Mouse (Mus musculus) ES-E14 (cell line): Measurements from ENCODE around the gene Myo1h. TPM values are rescaled to one million over a fixed set of nuclear protein-coding genes. Genes with fewer than 3 reads are reported as not detected.
A peak's percentile ranks its signal among the peaks of the same experiment; 100 is the strongest.

Experiments used
- DNase-seq: peaks from one replicate; pipeline ENCODE4 v3.0.0-alpha.2; 2013; ENCODE audit warnings: low read depth, low spot score
- H3K27ac ChIP-seq: 2 replicates; pipeline ENCODE4 v1.5.1; 2012; ENCODE audit warnings: low read depth, mild to moderate bottlenecking, low read length, moderate library complexity, mixed read lengths; ENCODE audit not compliant: poor library complexity, insufficient read depth, severe bottlenecking
- H3K36me3 ChIP-seq: 2 replicates; pipeline ENCODE4 v1.6.1; 2012; ENCODE audit warnings: mild to moderate bottlenecking, low read length, moderate library complexity, mixed read lengths; ENCODE audit not compliant: control insufficient read depth, poor library complexity, insufficient read depth, severe bottlenecking
- H3K4me1 ChIP-seq, 2 experiments: fragments of 150-350 bp in 1 of 2; sonication (generic) in 1 of 2; 2 replicates each; pipeline ENCODE4 v1.6.1; 2012; ENCODE audit warnings: low read length in 2 of 2, mild to moderate bottlenecking in 1 of 2, mixed read lengths in 1 of 2; ENCODE audit not compliant: control insufficient read depth in 2 of 2, insufficient read depth in 2 of 2, poor library complexity in 1 of 2
- H3K4me3 ChIP-seq, 2 experiments: fragments of 150-350 bp in 1 of 2; sonication (generic) in 1 of 2; 2 replicates each; pipeline ENCODE4 v1.5.1; 2012; ENCODE audit warnings: low read length in 2 of 2, low read depth in 1 of 2, mild to moderate bottlenecking in 1 of 2, mixed read lengths in 1 of 2; ENCODE audit not compliant: insufficient read depth in 1 of 2, poor library complexity in 1 of 2, severe bottlenecking in 1 of 2
- H3K9ac ChIP-seq: 2 replicates; pipeline ENCODE4 v1.6.1; 2012; ENCODE audit warnings: low read depth, mild to moderate bottlenecking, low read length, mixed read lengths; ENCODE audit not compliant: poor library complexity, insufficient read depth, severe bottlenecking
- H3K9me3 ChIP-seq: fragments of 150-350 bp; sonication (generic); 2 replicates; pipeline ENCODE4 v1.6.1; 2012; ENCODE audit warnings: low read depth, mild to moderate bottlenecking, low read length; ENCODE audit not compliant: control insufficient read depth, insufficient read depth
- CHD2 ChIP-seq: IDR thresholded peaks from 2 replicates; pipeline ENCODE4 v1.6.1; 2014; ENCODE audit warnings: mild to moderate bottlenecking, low read depth, low read length, inconsistent platforms
- HCFC1 ChIP-seq: IDR thresholded peaks from 2 replicates; pipeline ENCODE4 v1.6.1; 2012; ENCODE audit warnings: low read length, inconsistent platforms, borderline replicate concordance; ENCODE audit not compliant: insufficient read depth
- MAFK ChIP-seq: IDR thresholded peaks from 2 replicates; pipeline ENCODE4 v1.6.1; 2014; ENCODE audit warnings: mild to moderate bottlenecking, low read depth, low read length, inconsistent platforms; ENCODE audit not compliant: insufficient read depth
- ZC3H11A ChIP-seq: IDR thresholded peaks from 2 replicates; pipeline ENCODE4 v1.6.1; 2012; ENCODE audit warnings: low read depth, mild to moderate bottlenecking, inconsistent platforms, low read length, borderline replicate concordance
- ZNF384 ChIP-seq: IDR thresholded peaks from 2 replicates; pipeline ENCODE4 v1.6.1; 2012; ENCODE audit warnings: low read depth, low read length, inconsistent platforms
- in situ Hi-C, 2 experiments: fragments of 600-800 bp; cut with MboI; formaldehyde crosslinking; loops; one replicate each; pipeline ENCODE4 v1.15.1; 2025; ENCODE audit warnings: low sequenced_read_pairs in 2 of 2, inconsistent platforms in 1 of 2; ENCODE audit not compliant: unreplicated experiment in 2 of 2
- total RNA-seq: library from RNA; depleted of rRNA; stranded (reverse); fragments of 300-350 nt; gene quantifications from 2 replicates; pipeline ENCODE4 v1.2.3, GENCODE M21; 2012

Gene Myo1h
- total RNA-seq, 1 experiment, result 5.6 TPM

- Histone ChIP-seq H3K4me1 (peaks cover 0 to 2% of the 10 kb centered on the region in 2 experiments; a peak in 2 of 4 replicates), H3K27ac (no peak overlapping the region), H3K9me3 (no peaks in the 10 kb centered on the region), H3K4me3 (no peak overlapping the region), H3K9ac (no peak overlapping the region), H3K36me3 (no peaks in the 10 kb centered on the region)
- TF ChIP-seq ZC3H11A, result no peak
- no peak for TF ChIP-seq HCFC1
- TF ChIP-seq CHD2, result no peak
- no peak for TF ChIP-seq ZNF384
- no peak for DNase-seq
- in situ Hi-C loops, result no loop called here
Measured at GRCm38 (mm10) chr5:114279382-114280143, 9.4 kb upstream of the Myo1h start.

GRCm38 (mm10) chr5:114282346-114282745 lies 6.6 kb upstream of the Myo1h start:
- Histone ChIP-seq H3K36me3 (no peaks in the 10 kb centered on the region), H3K4me3 (no peak overlapping the region), H3K9ac (no peak overlapping the region), H3K27ac (no peak overlapping the region), H3K4me1 (no peaks in the 10 kb centered on the region), H3K9me3 (no peaks in the 10 kb centered on the region)
- in situ Hi-C loops, result no loop called here
- DNase-seq, result no peak
- no peak for TF ChIP-seq ZC3H11A

GRCm38 (mm10) chr5:114284604-114285397 lies 4.2 kb upstream of the Myo1h start:
- no peak for TF ChIP-seq ZNF384
- TF ChIP-seq MAFK, result no peak
- TF ChIP-seq HCFC1, result no peak
- no peak for TF ChIP-seq ZC3H11A
- no peak for TF ChIP-seq CHD2
- Histone ChIP-seq H3K27ac (no peak overlapping the region), H3K36me3 (no peaks in the 10 kb centered on the region), H3K4me1 (peaks cover 0 to 2% of the 10 kb centered on the region in 2 experiments; a peak in 1 of 4 replicates), H3K9me3 (no peaks in the 10 kb centered on the region), H3K4me3 (0 out of 4 replicates have a peak overlapping the region, but pooled peaks of 1 of the 2 experiments have one; percentile 5), H3K9ac (no peak overlapping the region)
- in situ Hi-C loops, result no loop called here
- no peak for DNase-seq

- no peak overlapping the region for H3K4me3 ChIP-seq
- no peak for DNase-seq
Measured at GRCm38 (mm10) chr5:114285398-114285700, 3.6 kb upstream of the Myo1h start.

GRCm38 (mm10) chr5:114286102-114286501 lies 2.9 kb upstream of the Myo1h start:
- H3K9ac ChIP-seq, result no peak overlapping the region
- DNase-seq, result no peak
- H3K9me3 ChIP-seq, result no peaks in the 10 kb centered on the region
- no peak overlapping the region for H3K27ac ChIP-seq
- in situ Hi-C loops, result no loop called here
- H3K4me3 ChIP-seq, result no peak overlapping the region
- H3K4me1 ChIP-seq, result peaks cover 0 to 2% of the 10 kb centered on the region in 2 experiments; a peak in 1 of 4 replicates
- no peak for TF ChIP-seq HCFC1
- TF ChIP-seq MAFK, result no peak
- no peak for TF ChIP-seq CHD2
- TF ChIP-seq ZNF384, result no peak
- TF ChIP-seq ZC3H11A, result no peak
- no peaks in the 10 kb centered on the region for H3K36me3 ChIP-seq

More at GRCm38 (mm10) chr5:114285398-114285700, 3.6 kb upstream of the Myo1h start:
- Histone ChIP-seq H3K9ac (no peak overlapping the region), H3K4me1 (peaks cover 0 to 2% of the 10 kb centered on the region in 2 experiments; a peak in 1 of 4 replicates), H3K27ac (no peak overlapping the region), H3K36me3 (no peaks in the 10 kb centered on the region), H3K9me3 (no peaks in the 10 kb centered on the region)
- TF ChIP-seq ZNF384, result no peak
- in situ Hi-C loops, result no loop called here
